Mouse (Mus musculus): Measurements from ENCODE around the gene Dennd1b. TPM values are rescaled to one million over a fixed set of nuclear protein-coding genes. Genes with fewer than 3 reads are reported as not detected.
A peak's percentile ranks its signal among the peaks of the same experiment; 100 is the strongest.

Gene Dennd1b
- polyA plus RNA-seq, 1 experiment from 2014 or later = 7.9 TPM

GRCm38 (mm10) chr1:139036302-139036701 is 73.1 kb downstream of the Dennd1b start:
- WGBS = 95% methylated on average over 1 of the region's 1 CpGs

GRCm38 (mm10) chr1:139036768-139037507 is 73.7 kb downstream of the Dennd1b start:
- no peak overlapping the region for H3K27ac ChIP-seq (replicated peaks)
- no peak overlapping the region for H3K9ac ChIP-seq
- no peak for ATAC-seq (ENCODE audit: low FRiP score, low read depth)
- no peaks in the 10 kb centered on the region for H3K27me3 ChIP-seq
- H3K4me3 ChIP-seq = no peak overlapping the region
- no peaks in the 10 kb centered on the region for H3K9me3 ChIP-seq
- 58% methylated on average over 7 of the region's 7 CpGs for WGBS
- H3K4me2 ChIP-seq = no peak overlapping the region
- no peaks in the 10 kb centered on the region; the same call in 1 of the 2 replicates for H3K4me1 ChIP-seq (replicated peaks)
- no peaks in the 10 kb centered on the region for H3K36me3 ChIP-seq

More at GRCm38 (mm10) chr1:139036302-139036701, 73.1 kb downstream of the Dennd1b start:
- H3K27me3 ChIP-seq = no peaks in the 10 kb centered on the region
- H3K4me1 ChIP-seq (replicated peaks) = no peaks in the 10 kb centered on the region; the same call in 1 of the 2 replicates
- no peak overlapping the region for H3K4me3 ChIP-seq
- H3K27ac ChIP-seq (replicated peaks) = no peak overlapping the region
- no peaks in the 10 kb centered on the region for H3K36me3 ChIP-seq
- no peak overlapping the region for H3K4me2 ChIP-seq
- H3K9ac ChIP-seq = no peak overlapping the region
- ATAC-seq (ENCODE audit: low FRiP score, low read depth) = no peak
- no peaks in the 10 kb centered on the region for H3K9me3 ChIP-seq

- 22% methylated on average over 4 of the region's 4 CpGs for WGBS
- Histone ChIP-seq H3K27ac (replicated peaks) (no peak overlapping the region), H3K4me3 (no peak overlapping the region), H3K27me3 (no peaks in the 10 kb centered on the region), H3K36me3 (no peaks in the 10 kb centered on the region), H3K9ac (no peak overlapping the region), H3K4me2 (no peak overlapping the region), H3K9me3 (no peaks in the 10 kb centered on the region), H3K4me1 (replicated peaks) (no peaks in the 10 kb centered on the region; the same call in 1 of the 2 replicates)
- ATAC-seq (ENCODE audit: low FRiP score, low read depth) = no peak
Observed at GRCm38 (mm10) chr1:139038074-139038473, 74.8 kb downstream of the Dennd1b start.

- no peaks in the 10 kb centered on the region; the same call in 1 of the 2 replicates for H3K4me1 ChIP-seq (replicated peaks)
- H3K9ac ChIP-seq = no peak overlapping the region
- H3K27me3 ChIP-seq = no peaks in the 10 kb centered on the region
- no peaks in the 10 kb centered on the region for H3K36me3 ChIP-seq
- no peak overlapping the region for H3K4me3 ChIP-seq
- no peak for ATAC-seq (ENCODE audit: low FRiP score, low read depth)
- H3K27ac ChIP-seq (replicated peaks) = no peak overlapping the region
- no peaks in the 10 kb centered on the region for H3K9me3 ChIP-seq
- 55% methylated on average over 3 of the region's 3 CpGs for WGBS
- no peak overlapping the region for H3K4me2 ChIP-seq
Observed at GRCm38 (mm10) chr1:139038620-139039019, 75.4 kb downstream of the Dennd1b start.

GRCm38 (mm10) chr1:139039529-139040230 is 76.4 kb downstream of the Dennd1b start:
- H3K9me3 ChIP-seq = no peaks in the 10 kb centered on the region
- H3K9ac ChIP-seq = no peak overlapping the region
- H3K4me1 ChIP-seq (replicated peaks) = no peaks in the 10 kb centered on the region; the same call in 1 of the 2 replicates
- WGBS = 60% methylated on average over 7 of the region's 7 CpGs
- no peak overlapping the region for H3K4me3 ChIP-seq
- ATAC-seq (ENCODE audit: low FRiP score, low read depth) = no peak
- H3K4me2 ChIP-seq = no peak overlapping the region
- H3K27me3 ChIP-seq = no peaks in the 10 kb centered on the region
- no peaks in the 10 kb centered on the region for H3K36me3 ChIP-seq
- no peak overlapping the region for H3K27ac ChIP-seq (replicated peaks)

- H3K27me3 ChIP-seq = no peaks in the 10 kb centered on the region
- H3K36me3 ChIP-seq = no peaks in the 10 kb centered on the region
- no peak overlapping the region for H3K4me2 ChIP-seq
- H3K27ac ChIP-seq (replicated peaks) = no peak overlapping the region
- H3K9ac ChIP-seq = no peak overlapping the region
- ATAC-seq (ENCODE audit: low FRiP score, low read depth) = no peak
- H3K4me1 ChIP-seq (replicated peaks) = 0 out of 2 replicates have a peak, but pooled peaks cover 3% of the 10 kb centered on the region
- WGBS = 71% methylated on average over 6 of the region's 6 CpGs
- no peak overlapping the region for H3K4me3 ChIP-seq
- no peaks in the 10 kb centered on the region for H3K9me3 ChIP-seq
Observed at GRCm38 (mm10) chr1:139049075-139049474, 85.8 kb downstream of the Dennd1b start.

- Histone ChIP-seq H3K9me3 (no peaks in the 10 kb centered on the region), H3K36me3 (no peaks in the 10 kb centered on the region), H3K4me1 (replicated peaks) (0 out of 2 replicates have a peak, but pooled peaks cover 3% of the 10 kb centered on the region), H3K4me2 (no peak overlapping the region), H3K4me3 (no peak overlapping the region), H3K27ac (replicated peaks) (no peak overlapping the region), H3K9ac (no peak overlapping the region), H3K27me3 (no peaks in the 10 kb centered on the region)
- ATAC-seq (ENCODE audit: low FRiP score, low read depth) = peak; percentile 71; the same call in 1 of the 2 replicates
- 59% methylated on average over 11 of the region's 11 CpGs for WGBS
Observed at GRCm38 (mm10) chr1:139049881-139050472, 86.7 kb downstream of the Dennd1b start.

GRCm38 (mm10) chr1:139053003-139053402 is 89.8 kb downstream of the Dennd1b start:
- Histone ChIP-seq H3K4me1 (replicated peaks) (0 out of 2 replicates have a peak, but pooled peaks cover 3% of the 10 kb centered on the region), H3K27me3 (no peaks in the 10 kb centered on the region), H3K9ac (no peak overlapping the region), H3K27ac (replicated peaks) (no peak overlapping the region), H3K4me3 (no peak overlapping the region), H3K9me3 (no peaks in the 10 kb centered on the region), H3K4me2 (no peak overlapping the region), H3K36me3 (no peaks in the 10 kb centered on the region)
- ATAC-seq (ENCODE audit: low FRiP score, low read depth) = no peak

- Histone ChIP-seq H3K4me2 (no peak overlapping the region), H3K4me3 (no peak overlapping the region), H3K27ac (replicated peaks) (no peak overlapping the region), H3K36me3 (no peaks in the 10 kb centered on the region), H3K4me1 (replicated peaks) (no peaks in the 10 kb centered on the region), H3K27me3 (no peaks in the 10 kb centered on the region), H3K9me3 (no peaks in the 10 kb centered on the region), H3K9ac (no peak overlapping the region)
- ATAC-seq (ENCODE audit: low FRiP score, low read depth) = no peak
- WGBS = 93% methylated on average over 5 of the region's 5 CpGs
Observed at GRCm38 (mm10) chr1:139060301-139060700, 97.1 kb downstream of the Dennd1b start.

GRCm38 (mm10) chr1:139064711-139065110 is 101.5 kb downstream of the Dennd1b start:
- no peak overlapping the region for H3K4me2 ChIP-seq
- H3K27ac ChIP-seq (replicated peaks) = no peak overlapping the region
- no peaks in the 10 kb centered on the region for H3K9me3 ChIP-seq
- ATAC-seq (ENCODE audit: low FRiP score, low read depth) = no peak
- no peaks in the 10 kb centered on the region for H3K4me1 ChIP-seq (replicated peaks)
- H3K9ac ChIP-seq = no peak overlapping the region
- WGBS = 92% methylated on average over 2 of the region's 2 CpGs
- no peaks in the 10 kb centered on the region for H3K27me3 ChIP-seq
- H3K36me3 ChIP-seq = no peaks in the 10 kb centered on the region
- no peak overlapping the region for H3K4me3 ChIP-seq

GRCm38 (mm10) chr1:139067210-139067609 is 104.0 kb downstream of the Dennd1b start:
- Histone ChIP-seq H3K9me3 (no peaks in the 10 kb centered on the region), H3K4me2 (no peak overlapping the region), H3K4me3 (no peak overlapping the region), H3K36me3 (no peaks in the 10 kb centered on the region), H3K4me1 (replicated peaks) (no peaks in the 10 kb centered on the region), H3K27ac (replicated peaks) (no peak overlapping the region), H3K9ac (no peak overlapping the region), H3K27me3 (no peaks in the 10 kb centered on the region)
- 55% methylated on average over 2 of the region's 2 CpGs for WGBS
- no peak for ATAC-seq (ENCODE audit: low FRiP score, low read depth)

GRCm38 (mm10) chr1:139071015-139071414 is 107.8 kb downstream of the Dennd1b start:
- Histone ChIP-seq H3K9ac (no peak overlapping the region), H3K9me3 (no peaks in the 10 kb centered on the region), H3K27ac (replicated peaks) (no peak overlapping the region), H3K27me3 (no peaks in the 10 kb centered on the region), H3K36me3 (no peaks in the 10 kb centered on the region), H3K4me3 (no peak overlapping the region), H3K4me1 (replicated peaks) (no peaks in the 10 kb centered on the region), H3K4me2 (no peak overlapping the region)
- no peak for ATAC-seq (ENCODE audit: low FRiP score, low read depth)
- WGBS = 63% methylated on average over 2 of the region's 2 CpGs
